Mouse (Mus musculus) right cerebral cortex, postnatal 36 days (tissue): ENCODE results near the gene Exoc6b.

ENCODE experiments used
- DNase-seq, 2 experiments: peaks; one replicate each; pipeline ENCODE4 v3.0.0; 2022; ENCODE audit warnings: low spot score in 2 of 2, mixed read lengths in 1 of 2

The Exoc6b gene

GRCm38 (mm10) chr6:84976563-84976971, 92.7 kb downstream of the Exoc6b start:
- DNase-seq: no peak

DNA sequence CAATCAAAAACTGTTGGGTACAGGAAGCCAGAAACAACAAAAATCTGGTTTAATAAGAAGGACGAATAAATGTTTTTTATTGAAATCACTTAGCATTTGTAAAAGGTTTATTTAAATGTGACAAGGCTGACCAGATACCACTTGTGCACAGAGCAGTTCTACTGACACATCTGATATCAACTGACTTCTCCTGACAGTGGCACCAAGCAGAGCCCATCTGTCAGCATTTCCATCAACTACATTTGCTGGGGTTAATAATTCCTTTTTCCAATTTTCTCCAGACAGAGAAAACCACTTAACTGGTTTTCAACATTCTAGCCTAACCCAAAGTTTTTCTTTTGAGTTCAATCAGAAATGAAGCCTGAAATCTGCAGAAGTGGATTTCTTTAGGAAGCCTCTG, 100.8 kb downstream of the Exoc6b start:
- no peak for DNase-seq

- no peak for DNase-seq
Observed at GRCm38 (mm10) chr6:84964729-84965415, 104.4 kb downstream of the Exoc6b start.

GRCm38 (mm10) chr6:84963044-84963443, 106.3 kb downstream of the Exoc6b start:
- DNase-seq: no peak

- no peak for DNase-seq
Observed at GRCm38 (mm10) chr6:84961763-84962162, 107.5 kb downstream of the Exoc6b start.

DNA sequence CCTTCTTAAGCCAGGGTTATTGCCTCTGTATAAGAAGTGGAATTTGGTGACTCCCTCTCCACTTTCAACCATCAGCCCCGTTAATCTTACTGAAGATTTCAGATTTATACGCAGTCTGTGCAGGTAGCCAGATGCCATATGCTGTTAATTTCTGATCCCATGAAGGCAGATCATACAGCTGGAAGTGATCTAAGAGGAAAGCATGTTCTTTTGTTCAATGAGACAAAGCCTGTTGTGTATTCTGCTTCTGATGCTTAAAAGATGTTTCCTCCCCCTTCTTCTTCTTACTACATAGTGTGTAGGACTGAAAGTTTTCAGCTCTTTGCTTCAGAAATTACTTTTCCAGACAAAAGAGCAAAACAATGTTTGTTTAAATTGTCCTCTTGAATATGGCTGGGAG, 109.8 kb downstream of the Exoc6b start:
- no peak for DNase-seq

DNA sequence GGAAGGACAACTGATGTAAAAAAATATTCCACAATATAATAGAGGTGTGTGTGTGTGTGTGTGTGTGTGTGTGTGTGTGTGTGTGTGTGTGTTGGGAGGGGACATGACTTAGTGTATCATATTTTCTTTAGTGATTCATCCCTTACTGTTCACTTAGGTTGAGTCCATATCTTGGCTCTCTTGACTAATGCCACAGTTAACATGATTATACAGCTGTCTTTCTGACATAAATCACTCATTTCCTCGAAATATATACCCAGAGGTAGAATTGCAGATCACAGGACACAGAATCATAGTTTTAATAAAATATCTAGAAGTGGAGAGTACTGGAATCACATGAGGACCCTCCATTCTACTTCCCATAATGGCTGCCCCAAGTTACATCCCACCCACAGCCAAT, 117.7 kb downstream of the Exoc6b start:
- DNase-seq: no peak

DNA sequence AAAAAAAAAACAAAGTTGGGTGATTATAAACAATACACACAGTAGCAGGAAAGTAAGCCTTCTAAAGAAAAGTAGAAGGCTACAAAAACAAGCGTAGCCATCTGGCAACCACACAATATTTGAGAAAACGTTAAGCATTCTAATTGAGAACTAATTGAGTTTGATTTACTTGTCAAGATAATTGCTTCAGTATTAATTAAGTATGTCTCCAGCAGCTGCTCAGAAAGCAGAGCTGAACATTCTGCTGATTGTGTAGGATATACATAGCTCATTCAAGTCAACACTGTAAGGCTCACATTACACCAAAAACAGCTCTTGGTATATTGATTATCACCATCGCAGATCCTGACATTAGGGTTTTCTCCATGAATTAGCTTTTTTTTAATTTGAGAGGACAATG, 122.7 kb downstream of the Exoc6b start:
- no peak for DNase-seq

- no peak for DNase-seq
Observed at GRCm38 (mm10) chr6:84946106-84946505, 123.2 kb downstream of the Exoc6b start.

GRCm38 (mm10) chr6:84932953-84933921, 136.1 kb downstream of the Exoc6b start:
- DNase-seq: no peak

GRCm38 (mm10) chr6:84931051-84931450, 138.3 kb downstream of the Exoc6b start:
- DNase-seq: no peak

GRCm38 (mm10) chr6:84926066-84926465, 143.2 kb downstream of the Exoc6b start:
- no peak for DNase-seq

DNA sequence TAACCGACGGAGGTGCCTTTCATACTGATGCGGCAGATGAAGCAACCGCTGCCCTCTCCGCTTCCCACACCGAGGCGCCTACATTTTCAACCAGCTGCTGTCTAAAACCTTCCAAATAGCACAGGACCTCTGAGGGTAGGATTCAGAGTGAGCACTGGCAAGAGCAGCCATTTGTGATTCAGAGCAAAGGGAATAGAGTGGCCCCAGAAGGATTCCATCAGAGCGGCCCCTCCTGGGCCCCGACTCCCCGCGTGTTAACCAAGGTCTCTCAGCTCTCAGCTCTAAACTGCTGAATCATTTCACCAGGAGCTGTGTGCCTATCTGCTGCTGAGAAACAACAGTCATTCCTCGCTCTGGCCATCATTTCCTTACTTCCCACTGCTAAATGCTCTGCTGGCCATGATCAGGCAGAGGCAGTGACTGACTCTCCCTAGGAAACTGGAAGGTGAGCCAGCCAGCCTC, 145.5 kb downstream of the Exoc6b start:
- peak in 1 of 2 experiments; percentile 9 for DNase-seq

GRCm38 (mm10) chr6:84916291-84916690, 153.0 kb downstream of the Exoc6b start:
- no peak for DNase-seq

- no peak for DNase-seq
Observed at GRCm38 (mm10) chr6:84912434-84912833, 156.9 kb downstream of the Exoc6b start.

DNA sequence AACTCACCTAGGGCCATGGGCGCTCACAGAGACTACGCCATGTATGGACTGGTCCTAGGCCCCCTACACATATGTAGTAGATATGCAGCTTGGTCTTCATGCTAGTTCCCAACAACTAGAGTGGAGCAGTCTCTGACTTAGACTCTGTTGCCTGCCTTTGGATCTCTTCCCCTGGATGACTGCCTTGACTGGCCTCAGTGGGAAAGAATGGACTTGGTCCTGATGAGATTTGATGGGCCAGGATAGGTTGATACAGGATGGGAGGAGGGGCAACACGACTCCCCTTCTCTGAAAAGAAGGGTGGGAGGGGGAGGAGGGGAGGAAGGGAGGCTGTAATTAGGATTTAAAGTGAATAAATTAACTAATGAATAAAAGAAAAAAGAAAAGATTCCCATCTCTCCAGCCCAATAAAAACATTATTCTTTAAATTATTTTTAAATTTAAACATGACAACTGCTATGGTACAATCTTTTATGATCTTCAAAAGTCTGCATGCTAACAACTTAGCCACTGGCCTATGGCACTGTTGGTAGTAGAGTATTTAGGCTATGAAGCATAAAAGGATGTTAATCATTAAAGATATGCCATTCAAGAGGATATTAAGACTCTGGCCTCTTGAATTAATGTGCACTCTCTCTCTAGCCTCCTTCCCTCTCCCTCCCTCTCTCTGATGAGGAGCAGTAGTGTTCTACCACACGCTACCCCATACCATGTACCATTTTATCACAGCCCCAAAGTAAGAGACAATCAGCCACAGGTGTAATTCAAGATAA, 170.1 kb downstream of the Exoc6b start:
- DNase-seq: no peak

DNA sequence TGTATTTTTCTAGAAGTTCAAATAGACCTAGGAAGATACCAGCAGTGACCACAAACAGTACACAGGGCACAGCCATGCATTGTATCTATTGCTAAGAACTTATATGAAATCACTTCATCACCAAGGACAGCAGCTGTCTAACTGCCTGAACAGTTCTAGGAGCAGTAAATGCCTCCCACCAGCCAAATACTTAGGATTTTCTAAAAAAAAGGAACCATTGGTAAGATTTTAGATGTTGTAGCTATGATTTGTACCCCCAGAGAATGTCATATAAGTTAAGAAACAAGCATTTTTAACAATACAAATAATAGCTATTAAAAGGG, 175.6 kb downstream of the Exoc6b start:
- DNase-seq: no peak

GRCm38 (mm10) chr6:84892926-84893772, 176.2 kb downstream of the Exoc6b start:
- DNase-seq: no peak

GRCm38 (mm10) chr6:84886551-84886950, 182.8 kb downstream of the Exoc6b start:
- no peak for DNase-seq

GRCm38 (mm10) chr6:84885080-84885479, 184.2 kb downstream of the Exoc6b start:
- no peak for DNase-seq

GRCm38 (mm10) chr6:84883720-84884119, 185.6 kb downstream of the Exoc6b start:
- DNase-seq: no peak
